Mouse (Mus musculus) heart, embryonic 12.5 days (tissue): ENCODE results near the gene Tmem240. TPM values are rescaled to one million over a fixed set of nuclear protein-coding genes. Genes with fewer than 3 reads are reported as not detected.
A peak's percentile ranks its signal among the peaks of the same experiment; 100 is the strongest.
"Not testable (repeated sequence)": the region's sequence is repeated elsewhere in the genome, so short reads cannot be mapped to it uniquely, and the experiment has no call there.

Source experiments
- ATAC-seq: fragments of 200-750 bp; cut with Nextera tagmentation; 2 replicates; pipeline ENCODE4 v1.8.0; 2017; ENCODE audit warnings: moderate TSS enrichment, moderate library complexity; ENCODE audit not compliant: insufficient number of reproducible peaks, low FRiP score
- H3K27ac ChIP-seq: fragments of 300-500 bp; sonication (generic); 2 replicates; pipeline ENCODE4 v1.5.1; 2016; ENCODE audit warnings: mild to moderate bottlenecking, moderate library complexity; ENCODE audit not compliant: poor library complexity, severe bottlenecking
- H3K27me3 ChIP-seq: fragments of 300-500 bp; sonication (generic); replicated peaks from 2 replicates; pipeline ENCODE4 v1.6.1; 2016; ENCODE audit warnings: mild to moderate bottlenecking, moderate library complexity
- H3K36me3 ChIP-seq: fragments of 300-500 bp; sonication (generic); 2 replicates; pipeline ENCODE4 v1.6.1; 2016; ENCODE audit warnings: mild to moderate bottlenecking, moderate library complexity
- H3K4me1 ChIP-seq: fragments of 300-500 bp; sonication (generic); replicated peaks from 2 replicates; pipeline ENCODE4 v1.6.1; 2016; ENCODE audit warnings: mild to moderate bottlenecking
- H3K4me2 ChIP-seq: fragments of 300-500 bp; sonication (generic); 2 replicates; pipeline ENCODE4 v1.6.1; 2016; ENCODE audit warnings: mild to moderate bottlenecking, moderate library complexity
- H3K4me3 ChIP-seq: fragments of 300-500 bp; sonication (generic); 2 replicates; pipeline ENCODE4 v1.5.1; 2016; ENCODE audit warnings: mild to moderate bottlenecking
- H3K9ac ChIP-seq: fragments of 300-500 bp; sonication (generic); 2 replicates; pipeline ENCODE4 v1.6.1; 2016; ENCODE audit warnings: mild to moderate bottlenecking, moderate library complexity
- H3K9me3 ChIP-seq: fragments of 300-500 bp; sonication (generic); replicated peaks from 2 replicates; pipeline ENCODE4 v1.6.1; 2016; ENCODE audit warnings: mild to moderate bottlenecking, moderate library complexity
- WGBS: fragments of 180-500 bp; shearing (Covaris S2); methylation state at CpG from one replicate; pipeline ENCODE4 v1.1.7; 2016; 5-methylcytosine and 5-hydroxymethylcytosine counted together
- polyA plus RNA-seq: library from polyadenylated mRNA; unstranded; fragments of >200 nt; fragmentation: Nextera tagmentation; extraction: Ambion mirVana; gene quantifications from 2 replicates; pipeline ENCODE4 v1.2.1, GENCODE M21; 2016

Tmem240 gene
- polyA plus RNA-seq, 1 experiment from 2014 or later: 0.63 TPM

- WGBS: 71% methylated on average over 5 of the region's 5 CpGs
- no peaks in the 10 kb centered on the region for H3K27me3 ChIP-seq
- H3K9ac ChIP-seq: peak overlapping the region; percentile 92
- no peak overlapping the region for H3K27ac ChIP-seq
- peak overlapping the region; percentile 94 for H3K4me3 ChIP-seq
- peaks cover 30% of the 10 kb centered on the region for H3K4me1 ChIP-seq
- no peaks in the 10 kb centered on the region for H3K9me3 ChIP-seq
- H3K36me3 ChIP-seq: peaks cover 48% of the 10 kb centered on the region
- H3K4me2 ChIP-seq: peak overlapping the region; percentile 94
- ATAC-seq: no peak
Observed at GRCm38 (mm10) chr4:155735788-155736187, 1.2 kb downstream of the Tmem240 start.

- Histone ChIP-seq H3K4me1 (peaks cover 30% of the 10 kb centered on the region), H3K9me3 (no peaks in the 10 kb centered on the region), H3K27ac (no peak overlapping the region), H3K4me3 (peak overlapping the region; percentile 94; the same call in 1 of the 2 replicates), H3K36me3 (peaks cover 49% of the 10 kb centered on the region), H3K4me2 (no peak overlapping the region), H3K9ac (no peak overlapping the region), H3K27me3 (no peaks in the 10 kb centered on the region)
- 86% methylated on average over 5 of the region's 5 CpGs for WGBS
- ATAC-seq: no peak
Observed at GRCm38 (mm10) chr4:155736421-155736820, 1.8 kb downstream of the Tmem240 start.

- H3K4me1 ChIP-seq: peaks cover 30% of the 10 kb centered on the region
- H3K9me3 ChIP-seq: no peaks in the 10 kb centered on the region
- H3K4me2 ChIP-seq: no peak overlapping the region
- no peak overlapping the region for H3K27ac ChIP-seq
- no peak for ATAC-seq
- no peaks in the 10 kb centered on the region for H3K27me3 ChIP-seq
- WGBS: 59% methylated on average over 8 of the region's 8 CpGs
- H3K4me3 ChIP-seq: no peak overlapping the region
- H3K9ac ChIP-seq: no peak overlapping the region
- peaks cover 52% of the 10 kb centered on the region for H3K36me3 ChIP-seq
Observed at GRCm38 (mm10) chr4:155738262-155738661, 3.7 kb downstream of the Tmem240 start.

GRCm38 (mm10) chr4:155739152-155739551 is 4.6 kb downstream of the Tmem240 start:
- no peaks in the 10 kb centered on the region for H3K9me3 ChIP-seq
- H3K4me3 ChIP-seq: no peak overlapping the region
- H3K27ac ChIP-seq: no peak overlapping the region
- peaks cover 22% of the 10 kb centered on the region for H3K4me1 ChIP-seq
- no peak for ATAC-seq
- no peak overlapping the region for H3K9ac ChIP-seq
- peaks cover 59% of the 10 kb centered on the region for H3K36me3 ChIP-seq
- 78% methylated on average over 6 of the region's 6 CpGs for WGBS
- H3K27me3 ChIP-seq: no peaks in the 10 kb centered on the region
- no peak overlapping the region for H3K4me2 ChIP-seq

GRCm38 (mm10) chr4:155739741-155740636 is 5.4 kb downstream of the Tmem240 start:
- 80% methylated on average over 37 of the region's 37 CpGs for WGBS
- Histone ChIP-seq H3K27ac (no peak overlapping the region), H3K4me1 (peaks cover 21% of the 10 kb centered on the region), H3K4me2 (no peak overlapping the region), H3K9ac (no peak overlapping the region), H3K27me3 (no peaks in the 10 kb centered on the region), H3K4me3 (no peak overlapping the region), H3K36me3 (peaks cover 67% of the 10 kb centered on the region), H3K9me3 (no peaks in the 10 kb centered on the region)
- ATAC-seq: no peak; the same call in 1 of the 2 replicates

GRCm38 (mm10) chr4:155740681-155741080 is 6.1 kb downstream of the Tmem240 start:
- H3K4me3 ChIP-seq, ATAC-seq, H3K27me3 ChIP-seq, H3K9ac ChIP-seq, H3K4me2 ChIP-seq, H3K27ac ChIP-seq, H3K9me3 ChIP-seq: not testable (repeated sequence)
- WGBS: 84% methylated on average over 10 of the region's 10 CpGs
- Histone ChIP-seq H3K36me3 (peaks cover 74% of the 10 kb centered on the region), H3K4me1 (peaks cover 17% of the 10 kb centered on the region)

- Histone ChIP-seq H3K4me2 (no peak overlapping the region), H3K4me3 (no peak overlapping the region), H3K9ac (no peak overlapping the region), H3K36me3 (peaks cover 82% of the 10 kb centered on the region), H3K27ac (no peak overlapping the region), H3K4me1 (0 out of 2 replicates have a peak, but pooled peaks cover 7% of the 10 kb centered on the region), H3K27me3 (no peaks in the 10 kb centered on the region), H3K9me3 (no peaks in the 10 kb centered on the region)
- ATAC-seq: no peak
- 89% methylated on average over 5 of the region's 5 CpGs for WGBS
Observed at GRCm38 (mm10) chr4:155742684-155743083, 8.1 kb downstream of the Tmem240 start.

- Histone ChIP-seq H3K9ac (no peak overlapping the region), H3K27ac (no peak overlapping the region), H3K4me2 (no peak overlapping the region), H3K4me1 (no peaks in the 10 kb centered on the region), H3K36me3 (peaks cover 97% of the 10 kb centered on the region), H3K27me3 (no peaks in the 10 kb centered on the region), H3K9me3 (no peaks in the 10 kb centered on the region), H3K4me3 (no peak overlapping the region)
- ATAC-seq: no peak
- WGBS: 90% methylated on average over 8 of the region's 8 CpGs
Observed at GRCm38 (mm10) chr4:155744474-155744873, 9.9 kb downstream of the Tmem240 start.

- H3K9ac ChIP-seq: no peak overlapping the region
- H3K4me3 ChIP-seq: no peak overlapping the region
- H3K4me1 ChIP-seq: no peaks in the 10 kb centered on the region
- H3K27ac ChIP-seq: no peak overlapping the region
- no peak overlapping the region for H3K4me2 ChIP-seq
- 90% methylated on average over 5 of the region's 5 CpGs for WGBS
- H3K9me3 ChIP-seq: no peaks in the 10 kb centered on the region
- H3K36me3 ChIP-seq: peaks cover 97% of the 10 kb centered on the region
- H3K27me3 ChIP-seq: no peaks in the 10 kb centered on the region
- ATAC-seq: no peak
Observed at GRCm38 (mm10) chr4:155745136-155745535, 10.5 kb downstream of the Tmem240 start.

- H3K4me1 ChIP-seq: no peaks in the 10 kb centered on the region
- ATAC-seq: no peak
- H3K36me3 ChIP-seq: peaks cover 97% of the 10 kb centered on the region
- 87% methylated on average over 8 of the region's 8 CpGs for WGBS
- H3K4me3 ChIP-seq: no peak overlapping the region
- no peaks in the 10 kb centered on the region for H3K9me3 ChIP-seq
- no peak overlapping the region for H3K27ac ChIP-seq
- no peak overlapping the region for H3K4me2 ChIP-seq
- no peaks in the 10 kb centered on the region for H3K27me3 ChIP-seq
- no peak overlapping the region for H3K9ac ChIP-seq
Observed at GRCm38 (mm10) chr4:155746036-155746548, 11.5 kb downstream of the Tmem240 start.

- Histone ChIP-seq H3K4me1 (no peaks in the 10 kb centered on the region), H3K4me3 (no peak overlapping the region), H3K4me2 (no peak overlapping the region), H3K9me3 (no peaks in the 10 kb centered on the region), H3K27me3 (no peaks in the 10 kb centered on the region), H3K27ac (no peak overlapping the region), H3K36me3 (peaks cover 97% of the 10 kb centered on the region), H3K9ac (no peak overlapping the region)
- ATAC-seq: no peak
- WGBS: 89% methylated on average over 17 of the region's 17 CpGs
Observed at GRCm38 (mm10) chr4:155746575-155747490, 12.2 kb downstream of the Tmem240 start.
